Mouse (Mus musculus) brain, embryonic 14.5 days (tissue): ENCODE results near the gene Zc3hav1l.

Experiments used
- CTCF ChIP-seq: fragments of 200-500 bp; IDR thresholded peaks from 2 replicates; pipeline ENCODE4 v1.5.1; 2012; ENCODE audit warnings: inconsistent platforms, mild to moderate bottlenecking, moderate library complexity, borderline replicate concordance; ENCODE audit not compliant: insufficient read depth, insufficient read length; ENCODE audit errors: extremely low read depth
- POLR2A ChIP-seq: fragments of 200-500 bp; IDR thresholded peaks from 2 replicates; pipeline ENCODE4 v1.6.1; 2012; ENCODE audit warnings: mild to moderate bottlenecking, inconsistent platforms, borderline replicate concordance; ENCODE audit not compliant: poor library complexity, insufficient read depth, insufficient read length, severe bottlenecking; ENCODE audit errors: extremely low read depth

- no peak for TF ChIP-seq CTCF
- no peak for TF ChIP-seq POLR2A
Measured at GRCm38 (mm10) chr6:38344006-38344670, 45.1 kb upstream of the Zc3hav1l start.
